Mouse (Mus musculus): ENCODE data around the gene 1700007K13Rik.
"Not testable (repeated sequence)": the region's sequence is repeated elsewhere in the genome, so short reads cannot be mapped to it uniquely, and the experiment has no call there.

Gene 1700007K13Rik

GRCm38 (mm10) chr2:28465836-28466518 lies at the start of gene 1700007K13Rik:
Gene 1700007K13Rik, minus strand, starts transcription at chr2:28466332.
- DNase-seq (ENCODE audit: low read depth, low spot score): peak; percentile 51

GRCm38 (mm10) chr2:28514489-28514888 lies 48.4 kb upstream of the 1700007K13Rik start:
- peak; percentile 78 for DNase-seq (ENCODE audit: low read depth, low spot score)

GRCm38 (mm10) chr2:28513431-28514370 lies 47.6 kb upstream of the 1700007K13Rik start:
- DNase-seq (ENCODE audit: low read depth, low spot score): no peak

- no peak for DNase-seq (ENCODE audit: low read depth, low spot score)
Measured at GRCm38 (mm10) chr2:28512798-28513401, 46.8 kb upstream of the 1700007K13Rik start, which contains the start of gene Ralgds. Gene Ralgds, plus strand, starts transcription at chr2:28513125.

- DNase-seq (ENCODE audit: low read depth, low spot score): not testable (repeated sequence)
Measured at GRCm38 (mm10) chr2:28511600-28511999, 45.5 kb upstream of the 1700007K13Rik start.

GRCm38 (mm10) chr2:28506291-28506690 lies 40.2 kb upstream of the 1700007K13Rik start:
- DNase-seq (ENCODE audit: low read depth, low spot score): no peak

- no peak for DNase-seq (ENCODE audit: low read depth, low spot score)
Measured at GRCm38 (mm10) chr2:28505795-28506194, 39.7 kb upstream of the 1700007K13Rik start, which contains the start of gene Gm10134. Gene Gm10134, plus strand, starts transcription at chr2:28506095.

GRCm38 (mm10) chr2:28504676-28505075 lies 38.5 kb upstream of the 1700007K13Rik start:
- no peak for DNase-seq (ENCODE audit: low read depth, low spot score)

- no peak for DNase-seq (ENCODE audit: low read depth, low spot score)
Measured at GRCm38 (mm10) chr2:28502987-28503386, 36.9 kb upstream of the 1700007K13Rik start.

GRCm38 (mm10) chr2:28498431-28498830 lies 32.3 kb upstream of the 1700007K13Rik start:
- no peak for DNase-seq (ENCODE audit: low read depth, low spot score)

GRCm38 (mm10) chr2:28497561-28497960 lies 31.4 kb upstream of the 1700007K13Rik start:
- no peak for DNase-seq (ENCODE audit: low read depth, low spot score)

GRCm38 (mm10) chr2:28496671-28497070 lies 30.5 kb upstream of the 1700007K13Rik start, which contains the start of gene Gbgt1:
Gene Gbgt1, plus strand, starts transcription at chr2:28496891.
- DNase-seq (ENCODE audit: low read depth, low spot score): no peak

- no peak for DNase-seq (ENCODE audit: low read depth, low spot score)
Measured at GRCm38 (mm10) chr2:28495801-28496595, 29.9 kb upstream of the 1700007K13Rik start.

- no peak for DNase-seq (ENCODE audit: low read depth, low spot score)
Measured at GRCm38 (mm10) chr2:28495207-28495756, 29.1 kb upstream of the 1700007K13Rik start.

GRCm38 (mm10) chr2:28494521-28494920 lies 28.4 kb upstream of the 1700007K13Rik start:
- no peak for DNase-seq (ENCODE audit: low read depth, low spot score)

- DNase-seq (ENCODE audit: low read depth, low spot score): no peak
Measured at GRCm38 (mm10) chr2:28483861-28484260, 17.7 kb upstream of the 1700007K13Rik start.

GRCm38 (mm10) chr2:28479208-28480204 lies 13.4 kb upstream of the 1700007K13Rik start:
- DNase-seq (ENCODE audit: low read depth, low spot score): no peak

- not testable (repeated sequence) for DNase-seq (ENCODE audit: low read depth, low spot score)
Measured at GRCm38 (mm10) chr2:28477993-28478392, 11.9 kb upstream of the 1700007K13Rik start.

GRCm38 (mm10) chr2:28472011-28472410 lies 5.9 kb upstream of the 1700007K13Rik start:
- not testable (repeated sequence) for DNase-seq (ENCODE audit: low read depth, low spot score)

Measured in embryo, embryonic 11.5 days (tissue).